Mouse (Mus musculus) kidney, adult 2 months (tissue): ENCODE data around the gene Ints13.

ENCODE experiments used
- CTCF ChIP-seq: fragments of 200-500 bp; conservative IDR thresholded peaks from 2 replicates; pipeline ENCODE4 v1.5.1; 2011; ENCODE audit warnings: low read depth, mild to moderate bottlenecking, control low read depth, low read length, moderate library complexity, mixed read lengths; ENCODE audit not compliant: insufficient read depth, insufficient read length
- POLR2A ChIP-seq: fragments of 200-500 bp; IDR thresholded peaks from one replicate; pipeline ENCODE4 v1.6.1; 2011; ENCODE audit warnings: low read depth, low read length, control low read depth

- no peak for TF ChIP-seq CTCF
- TF ChIP-seq POLR2A: no peak
Measured at GRCm38 (mm10) chr6:146578586-146578985, 951 bp upstream of the Ints13 start.
